Mouse (Mus musculus): Measurements from ENCODE around the gene Gm853. TPM values are rescaled to one million over a fixed set of nuclear protein-coding genes. Genes with fewer than 3 reads are reported as not detected.

Gm853 gene
- polyA plus RNA-seq, 1 experiment from 2014 or later = 0.24 TPM

DNA sequence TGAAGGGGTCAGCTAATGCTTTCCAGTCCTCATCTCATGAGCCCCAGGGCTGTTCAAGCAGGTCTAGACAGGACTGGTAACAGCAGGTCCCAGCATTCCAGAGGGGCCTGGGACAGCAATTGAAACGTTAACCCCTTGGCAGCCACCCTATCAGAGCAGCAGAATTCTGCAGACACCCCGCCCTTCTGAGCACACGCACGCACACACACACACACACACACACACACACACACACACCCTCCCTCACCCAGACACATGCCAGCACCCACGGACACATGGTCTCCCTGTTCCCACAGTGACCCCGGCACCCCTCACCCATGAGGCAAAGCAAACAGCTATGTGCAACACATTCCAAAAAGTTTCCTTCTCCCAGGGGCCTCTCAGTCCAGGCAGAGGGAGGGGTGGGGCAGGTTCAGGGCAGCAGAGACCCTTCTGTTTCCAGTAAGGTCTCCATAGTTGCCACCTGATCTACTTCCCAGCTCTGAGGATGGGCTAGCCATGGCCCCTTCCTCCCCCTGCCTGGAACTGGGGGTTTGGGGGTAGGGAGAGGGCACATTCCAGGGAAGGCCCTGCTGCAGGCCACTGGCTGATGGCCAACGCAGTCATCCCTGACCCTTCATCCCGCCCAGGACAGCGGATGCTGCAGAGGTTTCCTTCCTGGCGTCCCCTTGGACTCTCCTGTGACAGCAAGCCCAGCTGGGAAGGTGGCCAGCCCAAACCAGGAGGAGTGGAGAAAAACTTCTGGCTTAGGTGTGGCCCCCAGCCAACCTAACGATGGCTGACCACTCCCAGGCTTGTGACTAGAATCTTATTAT lies 50.0 kb downstream of the Gm853 start:
- Histone ChIP-seq H3K27ac (no peak overlapping the region), H3K36me3 (no peaks in the 10 kb centered on the region), H3K9ac (replicated peaks) (no peak overlapping the region), H3K4me2 (replicated peaks) (no peak overlapping the region), H3K4me1 (replicated peaks) (peaks cover 33% of the 10 kb centered on the region), H3K4me3 (replicated peaks) (no peak overlapping the region), H3K27me3 (peaks cover 45% of the 10 kb centered on the region), H3K9me3 (no peaks in the 10 kb centered on the region)
- no peak for ATAC-seq
- WGBS = 74% methylated on average over 9 of the region's 11 CpGs

DNA sequence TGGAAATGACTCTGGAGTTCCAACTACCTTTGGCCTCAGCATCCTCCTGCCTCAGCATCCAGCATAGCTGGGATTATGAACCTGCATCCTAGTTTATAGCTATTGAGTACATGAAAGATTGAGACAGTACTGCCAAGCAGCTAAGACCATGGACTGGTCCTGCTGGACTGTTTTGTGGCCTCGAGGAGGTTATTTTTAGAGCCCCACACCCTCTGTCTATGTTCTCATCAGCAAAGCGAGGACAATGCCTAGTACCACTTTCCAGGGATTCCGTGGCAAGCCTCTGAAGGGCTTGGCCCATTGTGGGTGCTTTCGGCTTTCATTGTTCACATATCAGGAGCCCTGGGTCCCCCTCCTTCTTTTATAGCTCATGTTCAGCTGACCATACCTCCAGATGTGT lies 51.8 kb downstream of the Gm853 start:
- no peak overlapping the region for H3K27ac ChIP-seq
- H3K4me3 ChIP-seq (replicated peaks) = no peak overlapping the region
- ATAC-seq = no peak

DNA sequence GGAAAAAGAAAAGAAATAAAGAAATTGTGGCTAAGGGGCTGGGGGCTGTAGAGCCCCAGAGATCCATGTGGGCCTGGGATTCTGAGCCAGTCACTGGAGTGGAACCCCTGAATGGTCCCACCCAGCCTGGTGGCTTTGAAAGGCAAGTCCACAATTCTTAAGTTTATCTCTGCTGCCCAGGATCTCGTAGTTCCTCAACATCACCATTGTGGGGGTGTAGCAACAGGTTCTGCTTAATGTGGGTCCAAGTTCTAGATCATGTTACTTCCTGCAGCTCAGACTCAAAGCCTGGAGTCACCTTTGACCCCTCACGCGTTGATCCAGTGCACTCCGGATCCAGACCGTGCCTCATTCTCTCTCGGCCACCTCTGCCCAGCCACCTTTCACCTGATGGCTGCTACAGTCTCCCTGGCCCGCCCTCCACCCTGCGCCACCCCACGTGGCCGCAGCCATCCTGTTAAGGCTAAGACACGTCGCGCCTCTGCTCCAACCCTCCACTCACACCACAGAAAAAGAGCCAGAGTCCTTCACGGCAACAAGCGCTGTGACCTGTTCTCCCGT lies 52.7 kb downstream of the Gm853 start:
- Histone ChIP-seq H3K27me3 (peaks cover 40% of the 10 kb centered on the region), H3K4me1 (replicated peaks) (peaks cover 20% of the 10 kb centered on the region), H3K36me3 (no peaks in the 10 kb centered on the region), H3K4me3 (replicated peaks) (no peak overlapping the region), H3K9me3 (no peaks in the 10 kb centered on the region), H3K4me2 (replicated peaks) (no peak overlapping the region), H3K9ac (replicated peaks) (no peak overlapping the region), H3K27ac (no peak overlapping the region)
- no peak for ATAC-seq
- 87% methylated on average over 16 of the region's 16 CpGs for WGBS

More for the DNA sequence above, 51.8 kb downstream of the Gm853 start:
- H3K4me1 ChIP-seq (replicated peaks) = peaks cover 29% of the 10 kb centered on the region
- no peak overlapping the region for H3K9ac ChIP-seq (replicated peaks)
- 85% methylated on average over 4 of the region's 4 CpGs for WGBS
- H3K36me3 ChIP-seq = no peaks in the 10 kb centered on the region
- peaks cover 43% of the 10 kb centered on the region for H3K27me3 ChIP-seq
- no peak overlapping the region for H3K4me2 ChIP-seq (replicated peaks)
- no peaks in the 10 kb centered on the region for H3K9me3 ChIP-seq

DNA sequence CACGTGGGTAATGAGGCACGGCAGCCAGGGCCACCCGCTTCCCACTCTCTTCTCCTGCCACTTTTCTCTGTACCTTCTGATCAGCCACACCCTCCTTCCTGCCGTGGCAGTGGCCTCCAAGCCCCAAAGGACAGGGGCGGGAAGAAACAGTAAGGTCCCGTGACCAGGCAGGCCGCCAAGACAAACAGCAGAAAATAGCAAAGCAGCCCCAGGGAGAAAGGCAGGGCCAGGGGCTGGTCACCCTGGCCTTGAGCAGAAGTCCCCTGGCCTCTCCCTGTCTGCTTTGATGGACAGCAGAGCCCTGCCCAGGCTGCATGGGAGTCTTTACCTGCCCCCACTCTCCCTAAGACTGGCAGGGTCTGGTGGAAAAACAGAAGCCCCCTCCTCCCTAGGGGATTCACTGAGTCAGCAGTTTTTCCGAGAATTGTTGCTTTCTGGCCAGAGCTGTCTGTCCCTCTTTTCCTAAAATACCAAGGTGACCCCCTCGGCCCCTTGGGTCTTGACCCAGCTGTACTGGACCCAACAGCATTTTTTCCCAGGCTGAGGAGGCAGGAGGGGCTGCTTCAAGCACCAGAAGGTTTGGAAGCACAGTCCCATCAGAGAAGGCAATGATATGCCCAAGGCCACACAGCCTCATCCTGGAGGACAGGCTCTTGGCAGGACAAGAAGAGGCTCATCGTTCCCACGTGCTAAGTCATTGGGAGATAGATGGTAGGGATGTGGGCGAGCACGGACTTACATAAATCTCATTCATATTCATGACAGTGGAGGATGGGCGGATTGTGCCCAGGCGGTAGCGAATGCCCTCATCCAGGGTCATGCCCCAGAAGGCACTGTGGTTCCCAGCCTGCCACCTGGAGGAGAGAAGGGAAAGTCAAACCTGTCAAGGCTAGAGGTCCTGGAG lies 53.7 kb downstream of the Gm853 start:
- Histone ChIP-seq H3K9me3 (no peaks in the 10 kb centered on the region), H3K9ac (replicated peaks) (no peak overlapping the region; the same call in 1 of the 2 replicates), H3K27me3 (peaks cover 40% of the 10 kb centered on the region), H3K27ac (no peak overlapping the region), H3K4me2 (replicated peaks) (no peak overlapping the region), H3K36me3 (no peaks in the 10 kb centered on the region), H3K4me1 (replicated peaks) (peaks cover 17% of the 10 kb centered on the region), H3K4me3 (replicated peaks) (no peak overlapping the region)
- 31% methylated on average over 16 of the region's 16 CpGs for WGBS
- peak; percentile 57 for ATAC-seq

DNA sequence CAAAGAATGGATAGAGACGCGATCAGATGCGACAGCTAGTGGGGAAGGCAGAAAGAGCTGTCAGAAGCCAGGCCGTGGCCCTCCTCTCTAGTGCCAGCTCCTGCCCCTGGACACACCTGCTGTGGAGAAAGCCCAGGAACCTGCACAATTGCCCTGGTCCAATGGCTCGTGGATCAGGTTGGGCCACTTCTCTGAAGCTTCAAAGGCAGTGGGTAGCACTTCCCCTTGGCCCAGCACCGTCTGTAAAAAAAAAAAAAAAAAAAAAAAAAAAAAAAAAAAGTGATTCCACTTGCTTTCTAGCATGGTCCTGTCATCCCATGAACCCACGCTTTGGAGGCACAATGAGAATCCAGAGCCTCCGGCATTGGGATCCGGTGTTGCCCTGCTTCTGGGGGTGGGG lies 54.4 kb downstream of the Gm853 start:
- WGBS = 48% methylated on average over 9 of the region's 9 CpGs
- Histone ChIP-seq H3K4me1 (replicated peaks) (peaks cover 25% of the 10 kb centered on the region), H3K9me3 (no peaks in the 10 kb centered on the region), H3K4me3 (replicated peaks) (peak overlapping the region; percentile 5; the same call in 1 of the 2 replicates), H3K4me2 (replicated peaks) (peak overlapping the region; percentile 26; the same call in 1 of the 2 replicates), H3K9ac (replicated peaks) (no peak overlapping the region; the same call in 1 of the 2 replicates), H3K36me3 (no peaks in the 10 kb centered on the region), H3K27ac (no peak overlapping the region), H3K27me3 (peaks cover 40% of the 10 kb centered on the region)
- ATAC-seq = no peak

DNA sequence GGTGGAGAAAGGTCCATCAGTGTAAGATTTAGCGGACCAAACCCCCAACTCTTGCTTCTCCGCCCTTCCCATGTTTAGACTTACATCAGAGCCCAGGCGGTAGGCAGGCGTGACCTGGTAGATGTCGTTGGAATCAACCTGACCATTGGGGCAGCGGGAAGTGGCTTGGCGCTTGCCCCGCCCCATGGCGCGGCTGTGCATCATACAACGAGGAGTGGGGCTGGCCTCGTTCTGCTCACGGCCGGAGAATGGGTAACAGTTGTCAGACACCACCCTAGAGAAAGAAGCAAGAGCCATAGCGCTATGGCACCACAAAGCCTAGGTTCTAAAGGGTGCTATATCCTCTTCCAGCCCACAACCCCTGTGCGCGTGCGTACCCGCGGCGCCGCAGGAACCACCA lies 54.9 kb downstream of the Gm853 start:
- WGBS = 53% methylated on average over 22 of the region's 22 CpGs
- Histone ChIP-seq H3K4me3 (replicated peaks) (peak overlapping the region; percentile 5; the same call in 1 of the 2 replicates), H3K36me3 (no peaks in the 10 kb centered on the region), H3K27me3 (peaks cover 44% of the 10 kb centered on the region), H3K27ac (no peak overlapping the region), H3K9ac (replicated peaks) (no peak overlapping the region), H3K9me3 (no peaks in the 10 kb centered on the region), H3K4me2 (replicated peaks) (peak overlapping the region; percentile 26; the same call in 1 of the 2 replicates), H3K4me1 (replicated peaks) (peaks cover 26% of the 10 kb centered on the region)
- ATAC-seq = no peak

DNA sequence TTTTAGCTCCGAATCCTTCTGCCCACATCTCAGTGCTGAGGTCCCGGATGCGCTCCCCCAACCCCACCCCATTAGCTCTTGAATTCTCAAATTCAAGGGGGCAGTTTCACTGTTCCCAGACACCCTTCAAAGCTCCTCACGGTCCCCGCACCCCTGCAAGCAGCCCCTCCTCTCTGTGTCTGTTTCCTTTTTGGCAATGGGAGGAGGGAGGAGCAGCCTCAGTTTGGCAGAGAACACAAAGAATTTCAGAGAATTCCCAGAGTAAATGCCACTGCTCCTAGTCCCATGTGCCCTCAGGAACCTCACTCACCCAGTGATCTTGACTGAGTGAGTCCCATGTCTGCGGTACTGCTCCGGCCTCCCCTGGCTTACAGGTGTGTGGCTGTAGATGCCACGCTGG lies 55.6 kb downstream of the Gm853 start:
- Histone ChIP-seq H3K4me3 (replicated peaks) (no peak overlapping the region), H3K9me3 (no peaks in the 10 kb centered on the region), H3K36me3 (no peaks in the 10 kb centered on the region), H3K9ac (replicated peaks) (no peak overlapping the region), H3K27me3 (peaks cover 45% of the 10 kb centered on the region), H3K4me2 (replicated peaks) (no peak overlapping the region), H3K27ac (no peak overlapping the region), H3K4me1 (replicated peaks) (peaks cover 26% of the 10 kb centered on the region)
- no peak for ATAC-seq
- 82% methylated on average over 8 of the region's 8 CpGs for WGBS

DNA sequence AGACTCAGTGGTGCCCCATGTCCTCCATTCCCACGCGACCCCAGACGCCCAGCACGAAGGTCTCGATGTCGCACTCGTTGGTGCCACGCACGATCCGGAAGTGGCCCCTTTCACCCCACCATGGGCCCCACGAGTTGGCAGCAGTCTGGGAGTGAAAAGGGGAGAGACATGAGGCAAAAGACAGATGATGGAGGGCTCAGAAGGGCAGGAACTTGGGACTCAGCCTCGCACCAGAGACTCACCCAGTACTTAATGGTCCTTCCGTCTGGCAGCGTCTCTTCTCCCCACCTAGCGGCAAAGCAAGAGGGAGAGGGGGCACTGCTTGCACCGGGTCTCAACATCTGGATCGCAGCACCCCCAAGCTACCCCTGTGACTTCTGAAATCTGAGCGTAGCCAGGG lies 56.1 kb downstream of the Gm853 start:
- Histone ChIP-seq H3K9ac (replicated peaks) (no peak overlapping the region), H3K9me3 (no peaks in the 10 kb centered on the region), H3K27ac (no peak overlapping the region), H3K4me3 (replicated peaks) (no peak overlapping the region), H3K36me3 (no peaks in the 10 kb centered on the region), H3K27me3 (peaks cover 45% of the 10 kb centered on the region), H3K4me2 (replicated peaks) (no peak overlapping the region), H3K4me1 (replicated peaks) (peaks cover 26% of the 10 kb centered on the region)
- WGBS = 79% methylated on average over 18 of the region's 18 CpGs
- ATAC-seq = no peak

DNA sequence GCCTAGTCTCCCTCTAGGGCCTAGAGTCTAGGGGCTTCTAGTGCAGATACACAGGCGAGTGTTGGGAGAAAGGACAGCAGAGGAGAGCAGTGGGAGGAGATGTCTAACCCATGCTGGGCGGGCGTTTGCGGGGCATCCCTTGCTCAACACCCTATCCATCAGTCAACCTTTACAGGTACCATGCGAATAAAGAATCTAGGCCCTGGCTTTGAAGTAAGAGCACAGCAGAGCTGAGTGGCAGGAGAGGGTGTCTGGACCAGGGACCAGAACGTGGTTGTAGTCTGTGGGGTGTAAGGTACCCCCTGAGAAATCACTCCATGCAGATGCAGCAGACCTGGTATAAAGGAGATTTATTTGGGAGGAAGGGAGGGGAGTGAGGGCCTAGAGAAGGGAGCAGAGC lies 58.1 kb downstream of the Gm853 start:
- H3K36me3 ChIP-seq = no peaks in the 10 kb centered on the region
- H3K9me3 ChIP-seq = no peaks in the 10 kb centered on the region
- peaks cover 49% of the 10 kb centered on the region for H3K27me3 ChIP-seq
- H3K9ac ChIP-seq (replicated peaks) = no peak overlapping the region
- H3K4me1 ChIP-seq (replicated peaks) = peaks cover 26% of the 10 kb centered on the region
- WGBS = 81% methylated on average over 6 of the region's 6 CpGs
- H3K4me2 ChIP-seq (replicated peaks) = no peak overlapping the region
- no peak overlapping the region for H3K27ac ChIP-seq
- ATAC-seq = no peak
- H3K4me3 ChIP-seq (replicated peaks) = no peak overlapping the region

DNA sequence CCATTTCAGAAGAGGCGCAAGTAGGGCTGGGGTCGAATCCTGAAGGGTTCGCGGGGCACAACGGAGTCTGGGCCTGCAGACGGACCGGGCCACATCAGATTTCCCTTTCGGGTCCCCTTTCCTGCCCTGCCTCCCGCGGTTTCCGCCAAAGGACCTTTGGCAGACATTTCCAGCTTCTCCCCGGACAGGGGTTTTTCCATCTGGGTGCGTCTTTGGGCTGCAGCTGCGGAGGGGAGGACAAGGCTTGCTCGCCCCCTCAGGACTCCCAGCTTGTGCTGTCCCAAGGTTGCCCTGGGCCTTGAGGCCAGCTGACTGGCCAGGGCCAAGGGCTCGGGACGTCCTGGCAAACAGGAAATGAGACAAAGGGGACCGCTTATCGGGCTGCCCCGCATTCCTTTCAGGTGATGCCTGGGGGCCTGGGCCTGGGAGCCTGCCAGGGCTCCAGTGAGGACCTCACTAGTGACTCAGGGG lies 58.8 kb downstream of the Gm853 start:
- H3K27ac ChIP-seq = no peak overlapping the region
- ATAC-seq = no peak; the same call in 1 of the 2 replicates
- 8% methylated on average over 20 of the region's 20 CpGs for WGBS
- H3K9ac ChIP-seq (replicated peaks) = peak overlapping the region; percentile 36
- H3K4me3 ChIP-seq (replicated peaks) = peak overlapping the region; percentile 9; the same call in 1 of the 2 replicates
- H3K4me1 ChIP-seq (replicated peaks) = peaks cover 21% of the 10 kb centered on the region
- no peaks in the 10 kb centered on the region for H3K9me3 ChIP-seq
- H3K4me2 ChIP-seq (replicated peaks) = peak overlapping the region; percentile 35
- no peaks in the 10 kb centered on the region for H3K36me3 ChIP-seq
- H3K27me3 ChIP-seq = peaks cover 49% of the 10 kb centered on the region

DNA sequence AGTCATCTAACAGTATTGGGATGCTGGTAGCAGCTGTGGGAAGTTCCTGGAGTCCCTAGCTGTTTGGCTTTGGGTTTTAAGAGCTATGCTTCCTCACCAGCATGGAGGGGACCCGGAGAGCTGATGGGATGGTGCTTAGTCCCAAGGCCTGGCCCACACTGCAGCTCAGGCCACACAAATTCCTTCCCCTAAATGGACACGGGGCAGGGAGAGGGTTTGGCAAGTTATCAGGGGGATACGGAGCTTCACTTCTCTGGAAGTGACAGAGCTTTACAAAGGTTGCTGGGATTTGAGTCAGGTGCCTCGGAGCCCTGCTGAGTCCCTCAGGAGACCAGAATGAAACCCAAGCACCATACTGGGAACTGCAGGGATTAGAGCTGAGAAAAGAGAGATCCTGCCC lies 60.9 kb downstream of the Gm853 start:
- 20% methylated on average over 4 of the region's 4 CpGs for WGBS
- H3K27me3 ChIP-seq = peaks cover 41% of the 10 kb centered on the region
- no peak overlapping the region for H3K27ac ChIP-seq
- peaks cover 11% of the 10 kb centered on the region for H3K4me1 ChIP-seq (replicated peaks)
- no peak for ATAC-seq
- no peak overlapping the region for H3K9ac ChIP-seq (replicated peaks)
- no peaks in the 10 kb centered on the region for H3K36me3 ChIP-seq
- H3K4me2 ChIP-seq (replicated peaks) = no peak overlapping the region
- H3K9me3 ChIP-seq = no peaks in the 10 kb centered on the region
- no peak overlapping the region for H3K4me3 ChIP-seq (replicated peaks)

Data from midbrain, embryonic 13.5 days (tissue).